Mouse (Mus musculus) MEL (cell line): ENCODE results near the gene Tldc2. TPM values are rescaled to one million over a fixed set of nuclear protein-coding genes. Genes with fewer than 3 reads are reported as not detected.

Experiments used
- DNase-seq: peaks from one replicate; pipeline ENCODE4 v3.0.0; 2011; ENCODE audit warnings: low read depth, low spot score
- H3K27ac ChIP-seq: 2 replicates; pipeline ENCODE4 v1.5.1; 2012; ENCODE audit warnings: low read depth, mild to moderate bottlenecking, control low read depth, low read length, moderate library complexity; ENCODE audit not compliant: control insufficient read depth
- H3K27me3 ChIP-seq, 2 experiments: fragments of 150-350 bp in 1 of 2; sonication (generic) in 1 of 2; 2 replicates each; pipeline ENCODE4 v1.6.1; 2012; ENCODE audit warnings: low read length in 2 of 2, mild to moderate bottlenecking in 2 of 2, improper control_type of control experiment in 1 of 2, moderate library complexity in 1 of 2; ENCODE audit not compliant: insufficient read depth in 2 of 2, control insufficient read depth in 1 of 2
- H3K36me3 ChIP-seq, 2 experiments: 2 replicates each; pipeline ENCODE4 v1.6.1; 2012 to 2014; ENCODE audit warnings: low read length in 2 of 2, improper control_type of control experiment in 1 of 2, inconsistent platforms in 1 of 2, mild to moderate bottlenecking in 1 of 2; ENCODE audit not compliant: insufficient read depth in 2 of 2, control insufficient read depth in 1 of 2
- H3K4me1 ChIP-seq, 2 experiments: fragments of 150-350 bp in 1 of 2; sonication (generic) in 1 of 2; 2 replicates each; pipeline ENCODE4 v1.6.1; 2012; ENCODE audit warnings: low read length in 2 of 2, improper control_type of control experiment in 1 of 2, mild to moderate bottlenecking in 1 of 2; ENCODE audit not compliant: insufficient read depth in 2 of 2, control insufficient read depth in 1 of 2
- H3K4me3 ChIP-seq, 2 experiments: fragments of 150-350 bp in 1 of 2; sonication (generic) in 1 of 2; 2 replicates each; pipeline ENCODE4 v1.5.1; 2012; ENCODE audit warnings: low read depth in 2 of 2, low read length in 2 of 2, mild to moderate bottlenecking in 2 of 2, moderate library complexity in 2 of 2, control low read depth in 1 of 2, improper control_type of control experiment in 1 of 2; ENCODE audit not compliant: control insufficient read depth in 1 of 2, insufficient read depth in 1 of 2
- H3K79me2 ChIP-seq: 2 replicates; pipeline ENCODE4 v1.6.1; 2012; ENCODE audit warnings: mild to moderate bottlenecking, low read length, moderate library complexity; ENCODE audit not compliant: control insufficient read depth, poor library complexity, insufficient read depth
- H3K9ac ChIP-seq: 2 replicates; pipeline ENCODE4 v1.6.1; 2012; ENCODE audit warnings: low read depth, mild to moderate bottlenecking, control low read depth, low read length, moderate library complexity; ENCODE audit not compliant: control insufficient read depth, poor library complexity, severe bottlenecking
- H3K9me3 ChIP-seq: fragments of 150-350 bp; sonication (generic); replicated peaks from 2 replicates; pipeline ENCODE4 v1.6.1; 2012; ENCODE audit warnings: mild to moderate bottlenecking, low read length, improper control_type of control experiment, moderate library complexity; ENCODE audit not compliant: insufficient read depth
- ELF1 ChIP-seq: IDR thresholded peaks from 2 replicates; pipeline ENCODE4 v1.6.1; 2014; ENCODE audit warnings: low read depth, mild to moderate bottlenecking, inconsistent platforms, low read length, improper control_type of control experiment, moderate library complexity
- EP300 ChIP-seq, 2 experiments: IDR thresholded peaks; 2 replicates each; pipeline ENCODE4 v1.6.1; 2011; ENCODE audit warnings: improper control_type of control experiment in 2 of 2, low read length in 2 of 2, low read depth in 1 of 2, mild to moderate bottlenecking in 1 of 2
- GABPA ChIP-seq: IDR thresholded peaks from 2 replicates; pipeline ENCODE4 v1.6.1; 2012; ENCODE audit warnings: low read depth, mild to moderate bottlenecking, inconsistent platforms, low read length, improper control_type of control experiment, moderate library complexity
- HCFC1 ChIP-seq: IDR thresholded peaks from 2 replicates; pipeline ENCODE4 v1.6.1; 2012; ENCODE audit warnings: low read depth, mild to moderate bottlenecking, inconsistent platforms, low read length, improper control_type of control experiment, moderate library complexity
- JUND ChIP-seq: IDR thresholded peaks from 2 replicates; pipeline ENCODE4 v1.6.1; 2011; ENCODE audit warnings: low read depth, mild to moderate bottlenecking, improper control_type of control experiment, low read length
- MAZ ChIP-seq: IDR thresholded peaks from 2 replicates; pipeline ENCODE4 v1.6.1; 2012; ENCODE audit warnings: low read depth, mild to moderate bottlenecking, inconsistent platforms, low read length, improper control_type of control experiment
- MEF2A ChIP-seq: IDR thresholded peaks from 2 replicates; pipeline ENCODE4 v1.6.1; 2014; ENCODE audit warnings: low read depth, mild to moderate bottlenecking, inconsistent platforms, low read length, improper control_type of control experiment; ENCODE audit not compliant: poor library complexity, insufficient replicate concordance, severe bottlenecking; ENCODE audit errors: extremely low read depth
- MYC ChIP-seq: IDR thresholded peaks from 2 replicates; pipeline ENCODE4 v1.6.1; 2011; ENCODE audit warnings: low read depth, mild to moderate bottlenecking, low read length, improper control_type of control experiment, moderate library complexity
- POLR2A ChIP-seq, 2 experiments: IDR thresholded peaks; 2 replicates each; pipeline ENCODE4 v1.6.1; 2011 to 2012; ENCODE audit warnings: low read length in 2 of 2, mild to moderate bottlenecking in 2 of 2, control low read depth in 1 of 2, improper control_type of control experiment in 1 of 2, low read depth in 1 of 2, moderate library complexity in 1 of 2; ENCODE audit not compliant: control insufficient read depth in 1 of 2, insufficient read depth in 1 of 2, poor library complexity in 1 of 2
- POLR2AphosphoS2 ChIP-seq: IDR thresholded peaks from 2 replicates; pipeline ENCODE4 v1.6.1; 2011; ENCODE audit warnings: low read length, improper control_type of control experiment
- POLR2AphosphoS5 ChIP-seq: IDR thresholded peaks from 2 replicates; pipeline ENCODE4 v1.6.1; 2012; ENCODE audit warnings: low read depth, borderline replicate concordance, mild to moderate bottlenecking, inconsistent platforms, low read length, moderate library complexity, mixed read lengths
- RAD21 ChIP-seq: IDR thresholded peaks from 2 replicates; pipeline ENCODE4 v1.6.1; 2011; ENCODE audit warnings: mild to moderate bottlenecking, low read depth, low read length, improper control_type of control experiment
- SMC3 ChIP-seq: IDR thresholded peaks from 2 replicates; pipeline ENCODE4 v1.6.1; 2011; ENCODE audit warnings: low read depth, low read length, improper control_type of control experiment
- USF2 ChIP-seq, 2 experiments: IDR thresholded peaks; 2 replicates each; pipeline ENCODE4 v1.6.1; 2011 to 2012; ENCODE audit warnings: improper control_type of control experiment in 2 of 2, low read length in 2 of 2, borderline replicate concordance in 1 of 2, inconsistent platforms in 1 of 2, low read depth in 1 of 2, mild to moderate bottlenecking in 1 of 2; ENCODE audit not compliant: insufficient read depth in 1 of 2
- ZNF384 ChIP-seq: IDR thresholded peaks from 2 replicates; pipeline ENCODE4 v1.6.1; 2012; ENCODE audit warnings: low read depth, mild to moderate bottlenecking, inconsistent platforms, low read length, improper control_type of control experiment
- polyA plus RNA-seq, 2 experiments: library from polyadenylated mRNA; stranded (reverse) in 1 of 2; unstranded in 1 of 2; fragments of >175 nt in 1 of 2; fragments of >200 nt in 1 of 2; gene quantifications; 2 replicates each; pipeline versions ENCODE4 v1.2.1 to v1.2.4; 2012; ENCODE audit warnings: low replicate concordance in 2 of 2, low read depth in 1 of 2; ENCODE audit not compliant: insufficient read length in 2 of 2, insufficient read depth in 1 of 2, missing spikeins in 1 of 2
- total RNA-seq: library from RNA; depleted of rRNA; stranded (reverse); fragments of 300-350 nt; gene quantifications from 2 replicates; pipeline ENCODE4 v1.2.3, GENCODE M21; 2012

Tldc2 gene
- total and polyA plus RNA-seq, 3 experiments, result not detected

- DNase-seq, result no peak
- H3K4me1 ChIP-seq, result no peaks in the 10 kb centered on the region
These were observed 28.4 kb upstream of the Tldc2 start for GRCm38 (mm10) chr2:157058342-157058998.

GRCm38 (mm10) chr2:157059166-157059565, 27.7 kb upstream of the Tldc2 start:
- Histone ChIP-seq H3K4me3 (no peak overlapping the region), H3K4me1 (no peaks in the 10 kb centered on the region), H3K36me3 (no peaks in the 10 kb centered on the region), H3K9ac (no peak overlapping the region), H3K79me2 (no peaks in the 10 kb centered on the region), H3K27ac (no peak overlapping the region), H3K9me3 (no peaks in the 10 kb centered on the region), H3K27me3 (peaks cover 0 to 4% of the 10 kb centered on the region in 2 experiments; a peak in 2 of 4 replicates)
- DNase-seq, result no peak
- TF ChIP-seq GABPA (no peak), HCFC1 (no peak), MEF2A (no peak)

More at GRCm38 (mm10) chr2:157058342-157058998, 28.4 kb upstream of the Tldc2 start:
- Histone ChIP-seq H3K9ac (no peak overlapping the region), H3K4me3 (no peak overlapping the region), H3K9me3 (no peaks in the 10 kb centered on the region), H3K27ac (no peak overlapping the region), H3K79me2 (no peaks in the 10 kb centered on the region), H3K27me3 (peaks cover 0 to 4% of the 10 kb centered on the region in 2 experiments; a peak in 2 of 4 replicates)
- no peak for TF ChIP-seq MEF2A
- TF ChIP-seq POLR2AphosphoS2, result no peak
- TF ChIP-seq, all 39 proteins: peak for 0
- no peaks in the 10 kb centered on the region for H3K36me3 ChIP-seq

GRCm38 (mm10) chr2:157060037-157060436, 26.8 kb upstream of the Tldc2 start:
- H3K79me2 ChIP-seq, result no peaks in the 10 kb centered on the region
- H3K4me1 ChIP-seq, result no peaks in the 10 kb centered on the region
- H3K9me3 ChIP-seq, result no peaks in the 10 kb centered on the region
- no peak overlapping the region for H3K27ac ChIP-seq
- no peak for TF ChIP-seq EP300 (IDR thresholded peaks at IDR 0.05; ENCODE audit: low read depth in 1 of 2, low read length in 2 of 2)
- TF ChIP-seq MEF2A, result no peak
- no peak for TF ChIP-seq MAZ
- TF ChIP-seq USF2 (IDR thresholded peaks at IDR 0.05; ENCODE audit: borderline replicate concordance in 1 of 2, insufficient read depth in 1 of 2, low read depth in 1 of 2, low read length in 2 of 2), result no peak
- no peak for TF ChIP-seq MYC
- no peak for TF ChIP-seq POLR2A (IDR thresholded peaks at IDR 0.05; ENCODE audit: control insufficient read depth in 1 of 2, insufficient read depth in 1 of 2, low read depth in 1 of 2, low read length in 2 of 2, poor library complexity in 1 of 2)
- TF ChIP-seq POLR2AphosphoS5, result no peak
- no peak for TF ChIP-seq SMC3
- no peak for TF ChIP-seq RAD21
- no peak for TF ChIP-seq JUND
- TF ChIP-seq HCFC1, result no peak
- TF ChIP-seq ZNF384, result no peak
- TF ChIP-seq ELF1, result no peak
- no peak for TF ChIP-seq POLR2AphosphoS2
- no peak overlapping the region for H3K4me3 ChIP-seq
- no peaks in the 10 kb centered on the region for H3K36me3 ChIP-seq
- H3K9ac ChIP-seq, result no peak overlapping the region
- no peak for DNase-seq
- peaks cover 0 to 6% of the 10 kb centered on the region in 2 experiments; a peak in 2 of 4 replicates for H3K27me3 ChIP-seq
